Mouse (Mus musculus) lung, adult 2 months (tissue): Measurements from ENCODE around the gene Atp5g3.

ENCODE experiments used
- CTCF ChIP-seq: fragments of 200-500 bp; IDR thresholded peaks from 2 replicates; pipeline ENCODE4 v1.5.1; 2011; ENCODE audit warnings: mild to moderate bottlenecking, low read length, control low read depth; ENCODE audit not compliant: insufficient read depth
- POLR2A ChIP-seq: fragments of 200-500 bp; IDR thresholded peaks from 2 replicates; pipeline ENCODE4 v1.6.1; 2011; ENCODE audit warnings: low read depth, mild to moderate bottlenecking, control low read depth, low read length, borderline replicate concordance; ENCODE audit errors: extremely low read depth

- no peak for TF ChIP-seq CTCF
- TF ChIP-seq POLR2A: no peak
These were observed 41.6 kb upstream of the Atp5g3 start for GRCm38 (mm10) chr2:73952597-73953219.
